Mouse (Mus musculus) right cerebral cortex, postnatal 4 days (tissue): ENCODE measurements around the gene Chrna4.

ENCODE experiments used
- DNase-seq: peaks from one replicate; pipeline ENCODE4 v3.0.0-alpha.2; 2022

Chrna4 gene

DNA sequence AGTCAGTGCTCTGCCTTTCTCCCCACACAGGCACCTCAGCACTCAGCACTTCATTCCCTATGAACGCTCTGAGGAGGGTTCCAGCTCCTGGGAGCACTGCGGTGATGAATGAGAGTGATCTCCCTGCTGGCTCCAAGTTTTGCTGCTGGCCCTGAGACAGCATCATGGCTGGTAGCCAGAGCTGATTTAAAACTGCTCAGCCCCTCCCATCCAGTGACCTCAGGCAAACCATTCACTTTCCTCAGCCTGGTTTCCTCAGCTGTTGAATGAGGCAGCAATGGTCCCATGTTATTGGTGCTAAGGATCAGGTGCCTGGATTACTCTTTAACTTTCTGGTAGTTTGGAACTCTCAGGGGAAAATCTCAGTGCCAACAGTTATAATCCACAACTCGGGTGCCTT is at the start of gene Chrna4:
Chrna4 (minus strand) TSS at position 110 of the 400 bp plus-strand sequence.
- peak; percentile 26 for DNase-seq

- no peak for DNase-seq
Observed at GRCm38 (mm10) chr2:181090123-181090522, 46.8 kb upstream of the Chrna4 start.

DNA sequence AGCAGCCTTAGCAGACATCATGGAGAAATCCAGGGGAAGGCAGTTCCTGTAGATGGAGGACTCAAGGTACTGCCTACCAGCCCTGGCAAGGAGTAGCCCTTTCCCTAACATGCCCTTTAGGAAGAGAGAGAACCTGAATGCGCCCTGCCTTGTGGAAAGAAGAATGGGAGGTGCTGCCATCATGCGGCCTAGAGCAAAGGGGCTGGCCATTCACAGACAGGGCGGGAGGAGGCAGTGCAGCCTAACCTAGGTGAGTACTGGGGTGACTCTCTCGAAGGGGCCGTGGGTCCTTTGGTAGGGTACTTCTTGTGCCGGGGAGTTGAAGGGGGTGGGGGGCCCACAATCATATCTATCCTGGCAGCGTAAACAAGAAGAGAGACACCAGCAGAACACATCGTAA is 41.7 kb upstream of the Chrna4 start:
- no peak for DNase-seq

DNA sequence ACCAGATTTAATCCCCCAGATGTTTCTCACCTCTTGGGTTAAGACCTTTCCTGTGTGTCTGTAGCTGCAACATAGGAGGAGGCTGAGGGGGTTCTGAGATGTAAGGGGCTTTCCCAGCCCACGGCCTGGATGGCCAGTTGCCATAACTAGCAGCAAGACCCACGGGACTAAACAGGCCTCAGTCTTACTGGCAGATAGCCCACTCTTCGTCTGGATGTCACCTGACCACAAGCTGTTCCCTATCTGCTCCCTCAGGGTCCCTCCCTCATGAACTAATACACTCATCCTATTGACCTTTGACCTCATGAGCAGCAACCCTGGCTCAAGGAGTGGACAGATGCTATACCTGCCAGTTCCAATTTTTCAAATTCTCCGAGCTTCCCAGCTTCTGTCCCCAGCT is 40.6 kb upstream of the Chrna4 start:
- no peak for DNase-seq

GRCm38 (mm10) chr2:181080886-181081285 is 37.5 kb upstream of the Chrna4 start:
- DNase-seq, result no peak

DNA sequence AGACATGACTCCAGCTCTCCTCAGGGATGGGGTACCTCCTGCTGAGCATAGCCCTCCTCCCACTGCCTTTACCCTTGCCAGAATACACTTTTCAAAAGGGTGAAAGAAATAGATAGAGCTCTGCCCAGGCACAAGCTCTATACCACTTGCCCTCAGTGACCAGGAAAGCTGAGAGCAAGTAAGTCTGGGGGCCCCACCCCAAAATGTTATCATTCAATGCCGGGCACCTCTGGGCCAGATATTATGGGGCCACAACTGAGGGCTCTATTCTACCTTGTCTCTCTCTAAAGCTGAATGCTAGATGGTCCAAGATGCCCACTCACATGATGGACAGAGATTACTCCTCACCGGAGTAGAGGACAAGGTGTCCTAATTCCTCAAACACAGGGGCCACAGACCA is 36.2 kb upstream of the Chrna4 start:
- no peak for DNase-seq

DNA sequence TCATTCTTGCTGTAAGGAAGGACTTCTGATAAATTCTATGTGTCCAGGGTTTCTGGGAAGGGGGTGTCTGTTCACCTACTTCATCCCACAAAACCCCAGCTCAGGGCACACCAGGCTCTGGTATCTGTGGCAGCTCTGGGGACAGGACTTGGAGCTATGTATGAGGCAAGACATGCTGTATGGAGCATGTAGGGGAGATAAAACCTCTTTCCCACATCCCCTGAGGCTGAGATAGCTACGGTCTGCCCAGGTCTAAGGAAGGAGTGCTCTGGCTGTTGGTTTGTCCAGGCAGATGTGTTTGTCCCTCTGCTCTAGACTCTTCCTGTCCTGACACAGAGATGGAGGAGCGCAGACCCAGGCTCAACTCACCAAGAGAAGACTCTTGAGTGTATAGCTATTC is 35.6 kb upstream of the Chrna4 start:
- no peak for DNase-seq

GRCm38 (mm10) chr2:181075501-181075900 is 32.2 kb upstream of the Chrna4 start:
- no peak for DNase-seq

DNA sequence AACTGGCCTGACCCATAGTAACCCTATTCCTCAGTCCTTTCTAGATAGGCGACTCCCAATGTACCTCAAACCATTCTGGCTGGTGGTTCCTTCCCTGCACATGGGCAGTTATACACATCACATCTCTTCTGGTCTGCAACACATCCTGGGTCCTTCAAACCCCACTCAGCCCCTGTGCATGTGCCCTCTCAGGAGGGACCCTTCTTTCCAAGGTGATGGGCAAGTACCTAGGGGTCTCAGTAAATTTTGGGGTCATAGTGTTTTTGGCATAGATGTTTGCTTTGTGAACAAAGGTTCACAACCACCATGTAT is 29.0 kb upstream of the Chrna4 start:
- no peak for DNase-seq

GRCm38 (mm10) chr2:181071706-181072402 is 28.5 kb upstream of the Chrna4 start:
- peak; percentile 88 for DNase-seq

DNA sequence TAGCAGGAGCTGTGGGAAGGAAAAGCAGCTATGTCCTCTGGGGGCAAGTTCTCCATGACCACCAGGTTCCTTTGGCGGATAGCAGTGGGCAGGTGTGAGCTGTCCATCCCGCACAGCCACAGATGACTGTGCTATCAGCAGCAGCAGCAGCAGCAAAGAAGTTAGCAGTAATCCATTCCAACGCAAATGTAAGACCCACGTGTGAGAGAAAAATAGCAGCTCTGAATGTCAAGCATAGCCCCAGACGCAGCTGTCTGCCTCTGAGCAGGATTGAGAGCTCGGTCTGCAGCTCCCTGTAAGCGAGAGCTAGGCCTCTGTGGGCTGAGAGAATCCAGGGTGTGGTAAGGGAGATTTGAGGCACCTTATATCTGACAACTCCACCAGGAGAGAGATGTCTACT is 26.8 kb upstream of the Chrna4 start:
- no peak for DNase-seq

- DNase-seq, result no peak
Observed at GRCm38 (mm10) chr2:181068499-181068898, 25.2 kb upstream of the Chrna4 start.

GRCm38 (mm10) chr2:181065827-181066226 is 22.5 kb upstream of the Chrna4 start:
- no peak for DNase-seq

GRCm38 (mm10) chr2:181060127-181060526 is 16.8 kb upstream of the Chrna4 start:
- DNase-seq, result peak; percentile 91

DNA sequence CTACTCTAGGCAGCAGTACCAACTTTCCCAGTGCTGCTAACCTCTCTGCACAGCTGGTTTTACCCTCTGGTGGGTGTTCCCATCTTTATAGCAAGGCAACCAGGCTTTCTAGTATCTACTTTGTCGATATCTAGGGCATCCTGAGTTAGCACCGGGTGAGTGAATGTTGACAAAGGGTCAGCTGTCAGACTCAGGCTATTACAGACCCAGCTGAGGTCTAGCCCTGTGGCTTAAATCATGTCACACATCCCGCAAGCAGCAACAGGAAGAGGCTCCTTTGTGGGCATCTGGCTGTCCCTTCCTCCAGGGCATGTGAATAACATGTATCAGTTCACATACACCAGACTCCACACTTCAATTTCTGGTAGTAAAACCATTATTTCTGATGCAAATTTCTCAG is 14.8 kb upstream of the Chrna4 start:
- no peak for DNase-seq

- no peak for DNase-seq
Observed at GRCm38 (mm10) chr2:181057341-181057740, 14.0 kb upstream of the Chrna4 start.

DNA sequence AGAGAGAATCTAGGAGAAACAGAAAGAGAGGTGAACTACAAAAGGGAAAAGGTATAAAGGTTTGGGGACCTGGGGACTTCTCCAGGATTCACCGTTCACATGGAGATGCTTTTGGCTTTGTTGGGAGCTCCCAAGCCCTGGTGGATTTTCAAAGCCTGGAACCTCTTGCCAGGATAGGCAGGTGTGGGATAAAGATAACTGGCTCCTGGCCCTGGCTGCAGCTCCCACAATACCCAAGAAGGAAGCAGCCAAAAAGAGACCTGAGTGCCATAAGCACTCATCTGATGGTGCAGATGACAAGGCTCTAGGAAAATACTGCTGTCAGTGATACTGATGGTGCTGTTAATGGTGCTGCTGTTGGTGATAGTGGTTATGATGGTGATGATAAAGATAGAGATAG is 8.8 kb upstream of the Chrna4 start:
- no peak for DNase-seq

GRCm38 (mm10) chr2:181048986-181049385 is 5.6 kb upstream of the Chrna4 start:
- no peak for DNase-seq

- no peak for DNase-seq
Observed at GRCm38 (mm10) chr2:181048252-181048945, 5.1 kb upstream of the Chrna4 start.

GRCm38 (mm10) chr2:181044001-181044400 is 655 bp upstream of the Chrna4 start:
- no peak for DNase-seq

DNA sequence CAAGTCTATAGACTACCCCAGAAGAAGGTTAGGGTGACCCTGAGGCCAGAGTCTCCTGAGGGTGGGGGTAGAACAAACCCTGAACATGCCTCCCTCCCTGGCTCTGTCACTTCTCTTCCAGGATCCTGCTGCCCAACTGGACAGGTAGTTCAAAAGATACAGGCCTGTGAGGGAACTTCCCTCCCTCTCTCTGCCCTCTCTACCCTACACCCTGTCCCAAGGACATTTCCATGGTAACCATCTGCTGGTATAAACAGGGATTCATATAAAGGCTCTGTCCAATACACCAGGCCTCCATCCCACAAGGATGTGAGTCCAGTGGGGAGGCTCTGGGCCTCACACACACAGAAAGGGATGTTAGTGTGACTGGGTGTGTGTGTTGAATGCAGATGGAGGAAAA is 970 bp downstream of the Chrna4 start:
- DNase-seq, result no peak

- DNase-seq, result no peak
Observed at GRCm38 (mm10) chr2:181041941-181042340, 1.4 kb downstream of the Chrna4 start.

DNA sequence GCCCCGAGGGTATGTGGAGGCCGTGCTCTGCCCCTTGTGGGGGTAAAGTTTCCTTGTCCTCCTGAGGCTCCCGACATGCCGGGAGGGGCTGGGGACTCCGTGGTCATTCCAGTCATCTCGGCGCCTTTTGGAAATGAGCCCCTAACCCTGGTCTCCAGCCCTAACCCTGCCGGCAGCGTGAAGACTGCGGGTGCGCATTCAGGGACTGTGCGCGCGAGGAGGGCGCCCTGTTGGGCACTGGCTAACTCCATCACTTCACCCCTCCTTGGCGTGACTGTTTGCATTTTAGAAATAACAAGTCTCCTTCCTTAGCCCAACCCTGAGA is 4.0 kb downstream of the Chrna4 start:
- DNase-seq, result no peak

GRCm38 (mm10) chr2:181038644-181039355 is 4.5 kb downstream of the Chrna4 start:
- peak; percentile 41 for DNase-seq
